8 mouse cellular contexts compared by ENCODE assay signal in genomic region chr8:83442243-83443051, GRCm38 (mm10). TPM values are rescaled to one million over a fixed set of nuclear protein-coding genes. Genes with fewer than 3 reads are reported as not detected.
DNase-seq lines count a peak whose midpoint lies in the region; ATAC-seq and TF ChIP-seq lines count a peak whose summit lies in the region.

No protein-coding gene starts in this region.

- under 1% methylated on average over 60 of the region's 64 CpGs for WGBS in forebrain, embryonic 15.5 days
- WGBS in lung, adult 2 months: under 1% methylated on average over 64 of the region's 64 CpGs

- no peak overlapping the region for H3K27ac ChIP-seq in ES-E14 (ENCODE audit: insufficient read depth, low read depth, low read length, poor library complexity, severe bottlenecking)
- H3K27ac ChIP-seq in forebrain, embryonic 15.5 days (replicated peaks): peak overlapping the region; percentile 96

- peak overlapping the region; percentile 75 to 88 for H3K4me3 ChIP-seq in ES-E14 (ENCODE audit: insufficient read depth in 1 of 2, low read depth in 1 of 2, low read length in 2 of 2, poor library complexity in 1 of 2, severe bottlenecking in 1 of 2)
- peak overlapping the region; percentile 82 for H3K4me3 ChIP-seq in forebrain, embryonic 15.5 days
- peak overlapping the region; percentile 90 for H3K4me3 ChIP-seq in lung, adult 2 months (replicated peaks; ENCODE audit: extremely low read depth, low read depth, low read length)

- no peaks in the 10 kb centered on the region for H3K27me3 ChIP-seq in forebrain, embryonic 15.5 days

- intact Hi-C loops in heart, postnatal 25 days (cut with DNase I): loop anchor here (5.0 to 10.0 kb wide), 4 partner anchors 110 to 512 kb away; partner anchors contain the start of genes Asf1b, Elmod2, Gm10644 and Ndufb7

- in situ Hi-C loops in ES-E14 (cut with MboI; ENCODE audit: low sequenced_read_pairs in 2 of 2, unreplicated experiment in 2 of 2): no loop called here

- peak overlapping the region; percentile 89 for H3K9ac ChIP-seq in ES-E14 (ENCODE audit: insufficient read depth, low read depth, low read length, poor library complexity, severe bottlenecking)
- peak overlapping the region; percentile 92 for H3K9ac ChIP-seq in forebrain, embryonic 15.5 days (replicated peaks)

- no peak for TF ChIP-seq CTCF in lung, adult 2 months (IDR thresholded peaks at IDR 0.05; ENCODE audit: insufficient read depth, low read length)

- DNase-seq in ES-E14 (ENCODE audit: low read depth, low spot score): peak; percentile 96
- peak; percentile 99 for DNase-seq in cerebellum, adult 11-12 months
- peak; percentile 96 for DNase-seq in heart, postnatal 25 days (ENCODE audit: low spot score)
- DNase-seq in layer of hippocampus, adult 18-20 months (ENCODE audit: low spot score in 2 of 2): peak; percentile 95 to 96
- peak; percentile 93 for DNase-seq in lung, adult 2 months
- DNase-seq in thymus, adult 18-20 months: peak; percentile 96 to 97

- peak; percentile 100 for ATAC-seq in forebrain, embryonic 15.5 days (replicated peaks)
- ATAC-seq in neutrophil, adult 5-6 weeks (ENCODE audit: extremely low read depth, insufficient number of reproducible peaks, low FRiP score, poor library complexity, severe bottlenecking): peak; percentile 99

- no peak; the same call in 1 of the 2 replicates for TF ChIP-seq POLR2A in lung, adult 2 months (IDR thresholded peaks at IDR 0.05; ENCODE audit: borderline replicate concordance, extremely low read depth, low read depth, low read length)

- H3K36me3 ChIP-seq in ES-E14 (ENCODE audit: control insufficient read depth, insufficient read depth, low read length, poor library complexity, severe bottlenecking): 0 out of 2 replicates have a peak, but pooled peaks cover 2% of the 10 kb centered on the region
- H3K36me3 ChIP-seq in forebrain, embryonic 15.5 days: peaks cover 5% of the 10 kb centered on the region; the same call in 1 of the 2 replicates

- peak overlapping the region; percentile 57 for H3K4me2 ChIP-seq in forebrain, embryonic 15.5 days (replicated peaks)

- no peaks in the 10 kb centered on the region; a peak in 1 of 4 replicates for H3K4me1 ChIP-seq in ES-E14 (ENCODE audit: control insufficient read depth in 2 of 2, insufficient read depth in 2 of 2, low read length in 2 of 2, poor library complexity in 1 of 2)
- H3K4me1 ChIP-seq in forebrain, embryonic 15.5 days: peaks cover 29% of the 10 kb centered on the region
- no peaks in the 10 kb centered on the region; the same call in 1 of the 2 replicates for H3K4me1 ChIP-seq in lung, adult 2 months (ENCODE audit: control insufficient read depth, insufficient read depth, low read length)

- H3K9me3 ChIP-seq in ES-E14 (ENCODE audit: control insufficient read depth, insufficient read depth, low read depth, low read length): no peaks in the 10 kb centered on the region
- no peaks in the 10 kb centered on the region for H3K9me3 ChIP-seq in forebrain, embryonic 15.5 days

TF ChIP-seq in ES-E14, 5 proteins besides CTCF, POLR2A, EP300 and RAD21:
- TF ChIP-seq ZNF384 (IDR thresholded peaks at IDR 0.05; ENCODE audit: low read depth, low read length): no peak
- TF ChIP-seq HCFC1 (IDR thresholded peaks at IDR 0.05; ENCODE audit: borderline replicate concordance, insufficient read depth, low read length): no peak
- no peak for TF ChIP-seq MAFK (IDR thresholded peaks at IDR 0.05; ENCODE audit: insufficient read depth, low read depth, low read length)
- no peak for TF ChIP-seq CHD2 (IDR thresholded peaks at IDR 0.05; ENCODE audit: low read depth, low read length)
- no peak for TF ChIP-seq ZC3H11A (IDR thresholded peaks at IDR 0.05; ENCODE audit: borderline replicate concordance, low read depth, low read length)

RNA-seq across cellular contexts. Expression of gene Scoc, which starts 15.7 kb away (rescaled TPM):
- total RNA-seq in ES-E14 (2012; rRNA removed): 40.8 and 76.5 TPM in 2 replicates
- polyA plus RNA-seq in forebrain, embryonic 15.5 days (2015; fragmentation: Nextera tagmentation; extraction: Ambion mirVana): 208 and 220 TPM in 2 replicates
- 10 to 100 TPM; 45.3 to 48.1 TPM for total RNA-seq in heart, postnatal 25 days (2021)
- 100 to 1,000 TPM; 221 to 233 TPM for total RNA-seq in layer of hippocampus, adult 18-20 months (2021)
- polyA plus RNA-seq in lung, adult 2 months (2012; rRNA removed): 9.7 and 12.6 TPM in 2 replicates
- total RNA-seq in neutrophil, adult 5-6 weeks (2017): 18.7 and 20.5 TPM in 2 replicates

RNA-seq across cellular contexts. Expression of gene Clgn, which starts 52.8 kb away (rescaled TPM):
- total RNA-seq in ES-E14 (2012; rRNA removed): 13.0 and 19.2 TPM in 2 replicates
- polyA plus RNA-seq in forebrain, embryonic 15.5 days (2015; fragmentation: Nextera tagmentation; extraction: Ambion mirVana): 6.2 and 6.3 TPM in 2 replicates
- total RNA-seq in heart, postnatal 25 days (2021): not detected
- 1 to 10 TPM; 7.9 to 8.1 TPM for total RNA-seq in layer of hippocampus, adult 18-20 months (2021)
- polyA plus RNA-seq in lung, adult 2 months (2012; rRNA removed): not detected in 2 replicates
- total RNA-seq in neutrophil, adult 5-6 weeks (2017): not detected in 2 replicates
